Mouse (Mus musculus) C2C12 (cell line): ENCODE results near the gene Ddx54. TPM values are rescaled to one million over a fixed set of nuclear protein-coding genes. Genes with fewer than 3 reads are reported as not detected.

ENCODE experiments used
- H3K27me3 ChIP-seq: one replicate; pipeline ENCODE4 v1.6.1; 2011; ENCODE audit not compliant: control insufficient read depth, insufficient read depth, insufficient read length
- H3K36me3 ChIP-seq: one replicate; pipeline ENCODE4 v1.6.1; 2011; ENCODE audit not compliant: control insufficient read depth, insufficient read depth
- H3K4me3 ChIP-seq: one replicate; pipeline ENCODE4 v1.5.1; 2011; ENCODE audit warnings: mild to moderate bottlenecking, control low read depth; ENCODE audit not compliant: poor library complexity, insufficient read depth, severe bottlenecking
- H3K79me2 ChIP-seq: one replicate; pipeline ENCODE4 v1.6.1; 2011; ENCODE audit not compliant: control insufficient read depth, insufficient read depth
- H3K79me3 ChIP-seq: one replicate; pipeline ENCODE4 v1.6.1; 2011; ENCODE audit warnings: low read depth, control low read depth
- H3ac ChIP-seq: one replicate; pipeline ENCODE3; 2011; ENCODE audit warnings: low read depth; ENCODE audit not compliant: control insufficient read depth, insufficient read length
- CEBPB ChIP-seq: IDR thresholded peaks from one replicate; pipeline ENCODE4 v1.6.1; 2011; ENCODE audit warnings: low read depth, mild to moderate bottlenecking, control low read depth, moderate library complexity
- CTCF ChIP-seq: IDR thresholded peaks from one replicate; pipeline ENCODE4 v1.5.1; 2011; ENCODE audit not compliant: control insufficient read depth, insufficient read depth, insufficient read length
- FOSL1 ChIP-seq: IDR thresholded peaks from one replicate; pipeline ENCODE4 v1.8.0; 2011; ENCODE audit warnings: mild to moderate bottlenecking, low read length; ENCODE audit not compliant: poor library complexity, insufficient read depth, severe bottlenecking
- MAX ChIP-seq: IDR thresholded peaks from one replicate; pipeline ENCODE4 v1.6.1; 2011; ENCODE audit warnings: mild to moderate bottlenecking, control low read depth
- MYOD1 ChIP-seq: IDR thresholded peaks from one replicate; pipeline ENCODE4 v1.6.1; 2011; ENCODE audit warnings: low read depth; ENCODE audit not compliant: control insufficient read depth, insufficient read length
- MYOG ChIP-seq: IDR thresholded peaks from one replicate; pipeline ENCODE4 v1.6.1; 2011; ENCODE audit not compliant: control insufficient read depth, insufficient read length; ENCODE audit errors: extremely low read depth
- USF1 ChIP-seq: IDR thresholded peaks from one replicate; pipeline ENCODE4 v1.6.1; 2011; ENCODE audit warnings: low read depth, mild to moderate bottlenecking, control low read depth, moderate library complexity
- polyA plus RNA-seq: library from polyadenylated mRNA; unstranded; fragments of >200 nt; fragmentation: generic; extraction: Trizol; gene quantifications from one replicate; pipeline ENCODE4 v1.2.1, GENCODE M21; 2012; ENCODE audit warnings: missing spikeins

Ddx54 gene
- polyA plus RNA-seq, 1 experiment: 50.2 TPM

GRCm38 (mm10) chr5:120635633-120636032 is 23.1 kb downstream of the Ddx54 start:
- Histone ChIP-seq H3ac (no peak overlapping the region), H3K4me3 (no peak overlapping the region), H3K27me3 (peaks cover 37% of the 10 kb centered on the region), H3K79me2 (no peaks in the 10 kb centered on the region), H3K79me3 (no peaks in the 10 kb centered on the region), H3K36me3 (no peaks in the 10 kb centered on the region)
- no peak for TF ChIP-seq MYOD1
- no peak for TF ChIP-seq USF1
- no peak for TF ChIP-seq MAX
- TF ChIP-seq CTCF: no peak
- TF ChIP-seq MYOG: no peak
- TF ChIP-seq FOSL1: no peak
- no peak for TF ChIP-seq CEBPB

- Histone ChIP-seq H3K4me3 (no peak overlapping the region), H3K79me3 (no peaks in the 10 kb centered on the region), H3K36me3 (no peaks in the 10 kb centered on the region), H3K79me2 (no peaks in the 10 kb centered on the region), H3K27me3 (peaks cover 33% of the 10 kb centered on the region), H3ac (no peak overlapping the region)
- no peak for TF ChIP-seq MYOG
- no peak for TF ChIP-seq MAX
- TF ChIP-seq CTCF: no peak
- TF ChIP-seq FOSL1: no peak
- no peak for TF ChIP-seq MYOD1
- no peak for TF ChIP-seq USF1
- TF ChIP-seq CEBPB: no peak
Observed at GRCm38 (mm10) chr5:120640094-120640493, 27.6 kb downstream of the Ddx54 start.

GRCm38 (mm10) chr5:120643365-120644085 is 31.0 kb downstream of the Ddx54 start:
- TF ChIP-seq FOSL1 (no peak), MYOD1 (peak; percentile 66)
- Histone ChIP-seq H3K79me3 (no peaks in the 10 kb centered on the region), H3ac (no peak overlapping the region), H3K27me3 (peaks cover 42% of the 10 kb centered on the region), H3K36me3 (no peaks in the 10 kb centered on the region), H3K4me3 (no peak overlapping the region), H3K79me2 (no peaks in the 10 kb centered on the region)

GRCm38 (mm10) chr5:120644227-120644626 is 31.7 kb downstream of the Ddx54 start:
- H3K27me3 ChIP-seq: peaks cover 43% of the 10 kb centered on the region
- no peak overlapping the region for H3K4me3 ChIP-seq
- no peak for TF ChIP-seq USF1
- no peak for TF ChIP-seq MAX
- TF ChIP-seq MYOD1: peak; percentile 24
- TF ChIP-seq FOSL1: no peak
- H3ac ChIP-seq: no peak overlapping the region
- no peaks in the 10 kb centered on the region for H3K79me2 ChIP-seq
- H3K79me3 ChIP-seq: no peaks in the 10 kb centered on the region
- H3K36me3 ChIP-seq: no peaks in the 10 kb centered on the region

- peaks cover 44% of the 10 kb centered on the region for H3K27me3 ChIP-seq
Observed at GRCm38 (mm10) chr5:120645851-120646250, 33.3 kb downstream of the Ddx54 start.

GRCm38 (mm10) chr5:120647361-120647760 is 34.8 kb downstream of the Ddx54 start:
- no peaks in the 10 kb centered on the region for H3K79me3 ChIP-seq
- H3K27me3 ChIP-seq: peaks cover 49% of the 10 kb centered on the region
- no peaks in the 10 kb centered on the region for H3K36me3 ChIP-seq
- H3K4me3 ChIP-seq: no peak overlapping the region
- no peaks in the 10 kb centered on the region for H3K79me2 ChIP-seq
- TF ChIP-seq MYOD1: no peak
- no peak for TF ChIP-seq FOSL1
- no peak for TF ChIP-seq MAX
- no peak overlapping the region for H3ac ChIP-seq

More at GRCm38 (mm10) chr5:120645851-120646250, 33.3 kb downstream of the Ddx54 start:
- Histone ChIP-seq H3K4me3 (no peak overlapping the region), H3K79me3 (no peaks in the 10 kb centered on the region), H3ac (no peak overlapping the region), H3K36me3 (no peaks in the 10 kb centered on the region), H3K79me2 (no peaks in the 10 kb centered on the region)
- TF ChIP-seq MYOG (no peak), MAX (no peak), FOSL1 (no peak)
